Mouse (Mus musculus) naive thymus-derived CD4-positive, alpha-beta T cell, adult 5 months (primary cell): ENCODE measurements around the gene Nipsnap3a. TPM values are rescaled to one million over a fixed set of nuclear protein-coding genes. Genes with fewer than 3 reads are reported as not detected.

ENCODE experiments used
- polyA plus RNA-seq: library from polyadenylated mRNA; unstranded; fragments of 100-300 nt; shearing (Covaris generic); gene quantifications from one replicate; pipeline ENCODE4 v1.2.1, GENCODE M21; 2017

Nipsnap3a gene
- polyA plus RNA-seq = not detected

GRCm38 (mm10) chr4:52989248-52989647 lies at the start of gene Nipsnap3a:
Nipsnap3a (plus strand) TSS chr4:52989272.

GRCm38 (mm10) chr4:52964247-52964646 lies 24.8 kb upstream of the Nipsnap3a start, which contains the start of gene Olfr270:
Olfr270 (plus strand) TSS chr4:52964547.

GRCm38 (mm10) chr4:53011732-53012361 lies 22.8 kb downstream of the Nipsnap3a start, which contains the start of gene Nipsnap3b:
Nipsnap3b (plus strand) TSS chr4:53011880.

Other genes starting within 250 kb of the Nipsnap3a start
- not detected for gene Olfr275, start 174.7 kb upstream of the Nipsnap3a start, polyA plus RNA-seq
- 0.22 TPM for gene Olfr273, start 130.0 kb upstream of the Nipsnap3a start, polyA plus RNA-seq
- not detected for gene Olfr272, start 70.1 kb upstream of the Nipsnap3a start, polyA plus RNA-seq
- gene Olfr270, start 24.7 kb upstream of the Nipsnap3a start, polyA plus RNA-seq = not detected
- gene Nipsnap3b, start 22.6 kb downstream of the Nipsnap3a start, polyA plus RNA-seq = 86.1 TPM
- 9.3 TPM for gene Abca1, start 170.6 kb downstream of the Nipsnap3a start, polyA plus RNA-seq